Mouse (Mus musculus): Measurements from ENCODE around the gene March11. TPM values are rescaled to one million over a fixed set of nuclear protein-coding genes. Genes with fewer than 3 reads are reported as not detected.

March11 gene
- polyA plus RNA-seq, 1 experiment from 2014 or later = 0.16 TPM

DNA sequence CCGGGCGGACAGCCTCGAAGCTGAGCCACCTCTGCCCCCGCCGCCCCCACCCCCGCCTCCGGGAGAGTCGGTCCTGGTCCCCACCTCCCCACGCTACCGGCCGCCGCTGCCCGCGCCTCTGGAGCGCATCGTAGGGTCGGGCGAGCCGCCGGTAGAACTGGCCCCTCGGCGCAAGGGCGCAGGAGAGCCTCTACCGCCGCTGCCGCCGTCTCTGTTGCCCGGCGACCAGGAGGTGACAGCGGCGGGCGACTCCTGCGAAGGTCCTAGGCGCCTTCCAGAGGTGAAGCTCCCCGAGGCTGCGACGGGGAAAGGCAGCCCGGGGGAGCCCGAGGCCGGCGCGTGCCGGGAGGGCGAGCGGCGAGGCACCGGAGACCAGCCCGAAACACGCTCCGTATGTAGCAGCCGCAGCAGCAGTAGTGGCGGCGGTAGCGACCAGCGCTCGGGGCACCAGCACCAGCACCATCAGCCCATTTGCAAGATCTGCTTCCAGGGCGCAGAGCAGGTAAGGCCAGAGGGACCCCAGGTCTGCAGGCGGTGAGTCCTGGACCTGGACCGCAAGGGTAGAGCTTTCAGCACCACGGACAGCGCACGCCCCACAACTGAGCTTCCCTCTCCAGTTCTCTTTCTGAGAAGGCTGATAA is 563 bp downstream of the March11 start:
- Histone ChIP-seq H3K27ac (ENCODE audit: low read length) (no peak overlapping the region), H3K27me3 (replicated peaks; ENCODE audit: control insufficient read depth, insufficient read depth, low read length) (peaks cover 22% of the 10 kb centered on the region), H3K36me3 (ENCODE audit: control insufficient read depth, insufficient read depth, low read length) (no peaks in the 10 kb centered on the region), H3K4me1 (ENCODE audit: control insufficient read depth, insufficient read depth, low read length) (peaks cover 4% of the 10 kb centered on the region; the same call in 1 of the 2 replicates), H3K4me2 (ENCODE audit: low read depth, low read length) (peak overlapping the region; percentile 88), H3K9me3 (ENCODE audit: control insufficient read depth, low read length) (no peaks in the 10 kb centered on the region), H3K4me3 (ENCODE audit: low read length) (peak overlapping the region; percentile 53), H3K9ac (ENCODE audit: low read depth, low read length) (no peak overlapping the region)
- under 1% methylated on average over 62 of the region's 62 CpGs for WGBS
- ATAC-seq = peak; percentile 77

- Histone ChIP-seq H3K4me3 (ENCODE audit: low read length) (no peak overlapping the region), H3K4me1 (ENCODE audit: control insufficient read depth, insufficient read depth, low read length) (no peaks in the 10 kb centered on the region), H3K9ac (ENCODE audit: low read depth, low read length) (no peak overlapping the region), H3K27ac (ENCODE audit: low read length) (no peak overlapping the region), H3K9me3 (ENCODE audit: control insufficient read depth, low read length) (no peaks in the 10 kb centered on the region), H3K4me2 (ENCODE audit: low read depth, low read length) (no peak overlapping the region), H3K27me3 (replicated peaks; ENCODE audit: control insufficient read depth, insufficient read depth, low read length) (no peaks in the 10 kb centered on the region), H3K36me3 (ENCODE audit: control insufficient read depth, insufficient read depth, low read length) (no peaks in the 10 kb centered on the region)
- WGBS = 77% methylated on average over 2 of the region's 2 CpGs
- ATAC-seq = no peak
These were observed 11.0 kb downstream of the March11 start for GRCm38 (mm10) chr15:26319866-26320265.

- no peak for ATAC-seq
- Histone ChIP-seq H3K27me3 (replicated peaks; ENCODE audit: control insufficient read depth, insufficient read depth, low read length) (no peaks in the 10 kb centered on the region), H3K9ac (ENCODE audit: low read depth, low read length) (no peak overlapping the region), H3K4me1 (ENCODE audit: control insufficient read depth, insufficient read depth, low read length) (no peaks in the 10 kb centered on the region), H3K27ac (ENCODE audit: low read length) (no peak overlapping the region), H3K9me3 (ENCODE audit: control insufficient read depth, low read length) (no peaks in the 10 kb centered on the region), H3K4me2 (ENCODE audit: low read depth, low read length) (no peak overlapping the region), H3K4me3 (ENCODE audit: low read length) (no peak overlapping the region), H3K36me3 (ENCODE audit: control insufficient read depth, insufficient read depth, low read length) (no peaks in the 10 kb centered on the region)
- WGBS = 78% methylated on average over 3 of the region's 3 CpGs
These were observed 11.6 kb downstream of the March11 start for GRCm38 (mm10) chr15:26320402-26320801.

- H3K36me3 ChIP-seq (ENCODE audit: control insufficient read depth, insufficient read depth, low read length) = no peaks in the 10 kb centered on the region
These were observed 14.0 kb downstream of the March11 start for GRCm38 (mm10) chr15:26322804-26323203.

DNA sequence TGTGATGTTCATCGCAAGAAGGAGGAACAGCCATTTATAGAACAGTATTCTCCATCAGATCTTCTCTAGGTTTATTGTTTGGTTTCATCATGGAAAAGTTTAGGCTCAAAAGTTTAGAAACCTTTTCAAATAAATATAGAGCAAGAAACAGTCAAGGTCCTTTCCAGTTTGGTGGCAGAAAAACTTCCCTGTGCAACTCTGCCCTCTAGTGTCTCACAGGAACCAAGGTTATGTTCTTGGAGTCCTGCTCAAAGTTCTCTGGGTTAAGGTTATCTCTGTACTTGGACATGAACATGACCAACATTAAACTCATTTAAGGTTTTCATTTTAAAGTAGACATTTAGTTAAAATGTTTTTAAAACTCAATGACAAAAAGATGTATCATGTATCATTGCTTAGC is 18.3 kb downstream of the March11 start:
- H3K4me1 ChIP-seq (ENCODE audit: control insufficient read depth, insufficient read depth, low read length) = no peaks in the 10 kb centered on the region
- no peaks in the 10 kb centered on the region for H3K36me3 ChIP-seq (ENCODE audit: control insufficient read depth, insufficient read depth, low read length)
- no peak overlapping the region for H3K4me2 ChIP-seq (ENCODE audit: low read depth, low read length)
- WGBS = 90% methylated on average over 1 of the region's 1 CpGs
- no peak overlapping the region for H3K4me3 ChIP-seq (ENCODE audit: low read length)
- no peak for ATAC-seq
- no peaks in the 10 kb centered on the region for H3K9me3 ChIP-seq (ENCODE audit: control insufficient read depth, low read length)
- no peak overlapping the region for H3K9ac ChIP-seq (ENCODE audit: low read depth, low read length)
- no peak overlapping the region for H3K27ac ChIP-seq (ENCODE audit: low read length)
- no peaks in the 10 kb centered on the region for H3K27me3 ChIP-seq (replicated peaks; ENCODE audit: control insufficient read depth, insufficient read depth, low read length)

More at GRCm38 (mm10) chr15:26322804-26323203, 14.0 kb downstream of the March11 start:
- 80% methylated on average over 4 of the region's 4 CpGs for WGBS
- ATAC-seq = no peak
- H3K9ac ChIP-seq (ENCODE audit: low read depth, low read length) = no peak overlapping the region
- no peaks in the 10 kb centered on the region for H3K27me3 ChIP-seq (replicated peaks; ENCODE audit: control insufficient read depth, insufficient read depth, low read length)
- H3K4me2 ChIP-seq (ENCODE audit: low read depth, low read length) = no peak overlapping the region
- no peaks in the 10 kb centered on the region for H3K9me3 ChIP-seq (ENCODE audit: control insufficient read depth, low read length)
- no peaks in the 10 kb centered on the region for H3K4me1 ChIP-seq (ENCODE audit: control insufficient read depth, insufficient read depth, low read length)
- no peak overlapping the region for H3K4me3 ChIP-seq (ENCODE audit: low read length)
- H3K27ac ChIP-seq (ENCODE audit: low read length) = no peak overlapping the region

GRCm38 (mm10) chr15:26335791-26336190 is 26.9 kb downstream of the March11 start:
- Histone ChIP-seq H3K4me2 (ENCODE audit: low read depth, low read length) (no peak overlapping the region), H3K36me3 (ENCODE audit: control insufficient read depth, insufficient read depth, low read length) (no peaks in the 10 kb centered on the region), H3K9ac (ENCODE audit: low read depth, low read length) (no peak overlapping the region), H3K4me3 (ENCODE audit: low read length) (no peak overlapping the region), H3K9me3 (ENCODE audit: control insufficient read depth, low read length) (no peaks in the 10 kb centered on the region), H3K4me1 (ENCODE audit: control insufficient read depth, insufficient read depth, low read length) (no peaks in the 10 kb centered on the region), H3K27me3 (replicated peaks; ENCODE audit: control insufficient read depth, insufficient read depth, low read length) (no peaks in the 10 kb centered on the region), H3K27ac (ENCODE audit: low read length) (no peak overlapping the region)
- 88% methylated on average over 3 of the region's 3 CpGs for WGBS
- no peak for ATAC-seq

DNA sequence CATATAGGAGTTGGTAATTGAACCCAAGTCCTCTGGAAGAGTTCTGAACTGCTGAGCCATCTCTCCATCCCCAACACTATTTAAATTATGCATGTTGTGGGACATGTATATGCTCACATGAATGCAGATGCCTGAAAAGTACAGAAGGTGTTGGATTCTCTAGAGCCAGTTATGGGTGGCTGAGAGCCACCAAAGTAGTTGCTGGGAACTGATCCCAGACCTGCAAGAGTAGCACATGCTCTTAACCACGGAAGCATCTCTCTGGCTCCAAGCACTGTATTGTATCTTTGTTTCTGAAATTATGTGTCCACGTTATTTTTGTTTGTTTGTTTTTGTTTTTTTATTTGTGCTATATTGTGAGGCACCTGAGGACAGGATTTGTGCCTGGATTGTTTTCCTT is 28.9 kb downstream of the March11 start:
- 80% methylated on average over 2 of the region's 2 CpGs for WGBS
- no peak for ATAC-seq
- H3K27ac ChIP-seq (ENCODE audit: low read length) = no peak overlapping the region
- no peaks in the 10 kb centered on the region for H3K4me1 ChIP-seq (ENCODE audit: control insufficient read depth, insufficient read depth, low read length)
- H3K4me3 ChIP-seq (ENCODE audit: low read length) = no peak overlapping the region
- H3K4me2 ChIP-seq (ENCODE audit: low read depth, low read length) = no peak overlapping the region
- no peak overlapping the region for H3K9ac ChIP-seq (ENCODE audit: low read depth, low read length)
- H3K36me3 ChIP-seq (ENCODE audit: control insufficient read depth, insufficient read depth, low read length) = no peaks in the 10 kb centered on the region
- no peaks in the 10 kb centered on the region for H3K27me3 ChIP-seq (replicated peaks; ENCODE audit: control insufficient read depth, insufficient read depth, low read length)
- H3K9me3 ChIP-seq (ENCODE audit: control insufficient read depth, low read length) = no peaks in the 10 kb centered on the region

DNA sequence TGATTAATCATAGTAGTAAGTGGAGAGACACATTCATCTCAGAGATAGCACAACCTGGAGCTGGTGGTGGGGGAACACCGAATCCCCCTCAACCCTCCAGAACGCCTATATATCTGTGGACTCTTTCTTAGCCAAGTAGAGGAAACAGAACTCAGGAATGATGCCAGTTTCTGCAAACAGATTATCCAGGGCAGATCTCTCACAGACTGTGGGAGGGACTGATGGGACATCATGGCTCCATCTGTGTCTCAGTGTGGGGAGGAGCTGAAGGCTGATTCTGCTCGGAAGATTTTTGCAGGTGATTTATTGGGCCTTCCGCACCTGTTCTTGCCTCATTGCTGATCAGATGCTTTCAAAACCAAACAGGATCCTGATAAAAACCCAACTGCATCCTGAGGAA is 29.5 kb downstream of the March11 start:
- 69% methylated on average over 4 of the region's 4 CpGs for WGBS
- ATAC-seq = no peak
- no peaks in the 10 kb centered on the region for H3K27me3 ChIP-seq (replicated peaks; ENCODE audit: control insufficient read depth, insufficient read depth, low read length)

DNA sequence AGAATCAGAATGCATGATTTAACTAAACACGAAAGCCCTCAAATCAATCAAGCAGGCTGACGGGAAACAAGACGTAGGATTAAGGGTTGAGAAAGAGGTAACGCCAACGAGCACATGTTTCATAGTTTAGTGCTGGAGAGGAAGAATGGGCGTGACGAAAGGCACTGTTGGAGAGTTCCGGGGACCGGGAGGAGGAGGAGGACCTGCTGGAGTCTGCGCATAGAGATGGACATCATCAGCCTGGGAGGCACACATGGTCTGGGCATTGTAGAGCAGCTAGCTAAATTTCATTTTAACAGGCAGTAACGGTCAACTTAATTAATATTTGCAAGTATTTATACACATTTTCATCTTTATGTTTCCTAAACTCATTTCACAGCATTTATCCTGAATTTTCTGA is 31.6 kb downstream of the March11 start:
- Histone ChIP-seq H3K36me3 (ENCODE audit: control insufficient read depth, insufficient read depth, low read length) (no peaks in the 10 kb centered on the region), H3K4me1 (ENCODE audit: control insufficient read depth, insufficient read depth, low read length) (no peaks in the 10 kb centered on the region), H3K9me3 (ENCODE audit: control insufficient read depth, low read length) (no peaks in the 10 kb centered on the region), H3K27me3 (replicated peaks; ENCODE audit: control insufficient read depth, insufficient read depth, low read length) (no peaks in the 10 kb centered on the region), H3K4me2 (ENCODE audit: low read depth, low read length) (no peak overlapping the region), H3K4me3 (ENCODE audit: low read length) (no peak overlapping the region), H3K9ac (ENCODE audit: low read depth, low read length) (no peak overlapping the region), H3K27ac (ENCODE audit: low read length) (no peak overlapping the region)
- no peak for ATAC-seq
- WGBS = 82% methylated on average over 11 of the region's 11 CpGs

More for the DNA sequence above, 29.5 kb downstream of the March11 start:
- no peak overlapping the region for H3K9ac ChIP-seq (ENCODE audit: low read depth, low read length)
- no peak overlapping the region for H3K27ac ChIP-seq (ENCODE audit: low read length)
- no peaks in the 10 kb centered on the region for H3K4me1 ChIP-seq (ENCODE audit: control insufficient read depth, insufficient read depth, low read length)
- H3K9me3 ChIP-seq (ENCODE audit: control insufficient read depth, low read length) = no peaks in the 10 kb centered on the region
- H3K4me3 ChIP-seq (ENCODE audit: low read length) = no peak overlapping the region
- no peaks in the 10 kb centered on the region for H3K36me3 ChIP-seq (ENCODE audit: control insufficient read depth, insufficient read depth, low read length)
- H3K4me2 ChIP-seq (ENCODE audit: low read depth, low read length) = no peak overlapping the region

- peak; percentile 67 for ATAC-seq
- no peaks in the 10 kb centered on the region for H3K4me1 ChIP-seq (ENCODE audit: control insufficient read depth, insufficient read depth, low read length)
- H3K4me2 ChIP-seq (ENCODE audit: low read depth, low read length) = no peak overlapping the region
- 76% methylated on average over 6 of the region's 6 CpGs for WGBS
- H3K27me3 ChIP-seq (replicated peaks; ENCODE audit: control insufficient read depth, insufficient read depth, low read length) = no peaks in the 10 kb centered on the region
- no peak overlapping the region for H3K27ac ChIP-seq (ENCODE audit: low read length)
- H3K9me3 ChIP-seq (ENCODE audit: control insufficient read depth, low read length) = no peaks in the 10 kb centered on the region
- no peaks in the 10 kb centered on the region for H3K36me3 ChIP-seq (ENCODE audit: control insufficient read depth, insufficient read depth, low read length)
- H3K4me3 ChIP-seq (ENCODE audit: low read length) = no peak overlapping the region
- no peak overlapping the region for H3K9ac ChIP-seq (ENCODE audit: low read depth, low read length)
These were observed 32.1 kb downstream of the March11 start for GRCm38 (mm10) chr15:26340966-26341365.

Data from intestine, embryonic 16.5 days (tissue).